Mouse (Mus musculus): ENCODE measurements around the gene Efcab14. TPM values are rescaled to one million over a fixed set of nuclear protein-coding genes. Genes with fewer than 3 reads are reported as not detected.

The Efcab14 gene
- total RNA-seq, 2 experiments from 2014 or later, result 53.6 to 56.3 TPM

DNA sequence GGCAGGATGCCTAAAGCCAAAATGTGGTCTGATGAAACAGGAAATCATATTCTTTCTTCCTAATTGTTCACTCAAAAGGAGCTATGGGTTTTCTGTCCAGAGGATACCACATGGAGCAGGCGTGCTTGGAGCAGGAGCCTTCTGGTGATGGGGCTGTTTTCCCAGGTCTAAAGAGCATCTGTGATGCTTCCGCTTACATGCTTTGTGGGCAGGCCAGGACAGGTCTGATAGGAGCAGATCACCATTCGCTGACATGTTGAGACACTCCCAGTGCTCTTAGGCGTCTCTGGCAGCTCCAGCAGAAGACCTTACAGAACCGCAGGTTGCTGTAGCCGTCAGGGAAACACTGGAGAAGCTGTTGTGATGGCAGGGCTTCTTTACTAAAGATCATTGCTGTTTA is 37.5 kb downstream of the Efcab14 start:
- DNase-seq (ENCODE audit: low spot score in 2 of 2), result no peak

DNA sequence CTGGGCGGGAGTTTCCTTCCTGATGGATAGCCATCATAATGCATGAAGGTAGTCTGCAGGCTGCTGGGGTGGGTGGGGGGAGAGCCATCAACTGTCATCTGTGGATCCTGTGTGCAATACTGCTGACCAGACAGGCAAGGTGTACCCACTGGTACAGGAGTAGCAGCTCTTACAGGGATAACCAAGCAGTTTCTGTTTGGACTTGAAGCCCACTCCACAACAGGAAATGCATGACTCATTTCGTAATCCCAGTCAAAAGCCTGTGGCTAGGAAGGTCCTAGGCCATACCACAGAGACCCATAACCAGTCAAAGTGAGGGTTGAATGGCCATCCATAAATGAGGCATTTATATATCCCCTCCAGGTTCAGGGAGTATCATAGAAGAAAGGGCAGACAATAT is 40.1 kb downstream of the Efcab14 start:
- DNase-seq (ENCODE audit: low spot score in 2 of 2), result no peak

DNA sequence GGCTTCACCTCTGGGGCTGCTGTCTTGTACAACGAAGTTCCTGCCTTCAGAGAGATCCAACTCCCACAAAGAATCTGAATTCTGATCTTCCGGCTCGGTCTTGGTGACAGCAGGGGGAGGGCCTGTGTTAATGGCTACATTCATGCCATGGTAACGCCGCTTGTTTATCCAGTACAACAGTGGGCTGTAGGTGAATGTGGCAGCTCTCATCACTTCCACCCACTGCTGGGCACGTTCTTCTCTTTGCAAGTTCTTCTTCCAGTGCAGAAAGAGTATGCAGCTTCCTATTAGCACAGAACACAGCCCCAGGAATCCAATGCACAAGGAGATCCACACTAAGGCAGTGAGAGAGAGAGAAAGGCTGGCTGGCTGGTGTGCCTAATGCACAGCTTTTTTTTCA is 42.7 kb downstream of the Efcab14 start:
- DNase-seq (ENCODE audit: low spot score in 2 of 2), result peak in 1 of 2 experiments; percentile 20

DNA sequence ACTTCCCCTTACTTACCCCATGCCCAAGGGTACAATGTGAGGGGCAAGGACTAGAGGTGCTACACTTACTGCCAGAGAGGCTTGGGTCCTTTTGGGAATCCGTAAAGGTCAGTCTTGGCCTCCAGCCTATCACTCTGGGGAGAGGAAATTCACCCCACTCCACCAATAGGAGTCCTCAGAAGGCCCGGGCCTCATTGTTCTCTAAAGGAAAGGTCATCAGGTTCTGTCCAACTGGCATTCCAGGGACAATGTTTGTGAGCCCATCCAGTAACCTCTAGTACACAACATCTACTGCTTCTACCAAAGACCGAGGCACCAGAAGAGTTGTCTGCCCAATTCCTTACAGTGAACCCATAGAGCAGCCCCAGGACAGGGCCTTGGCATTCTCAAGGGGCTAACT is 43.4 kb downstream of the Efcab14 start, which contains the start of gene Tex38:
Gene Tex38, minus strand, starts transcription at position 101 of the 400 bp plus-strand sequence.
- DNase-seq (ENCODE audit: low spot score in 2 of 2), result no peak

- DNase-seq (ENCODE audit: low spot score in 2 of 2), result no peak
Measured at GRCm38 (mm10) chr4:115782026-115782805, 44.7 kb downstream of the Efcab14 start.

GRCm38 (mm10) chr4:115784769-115785510 is 47.4 kb downstream of the Efcab14 start, which contains the start of gene Atpaf1:
Atpaf1 (plus strand) TSS chr4:115784812.
- DNase-seq (ENCODE audit: low spot score in 2 of 2), result peak; percentile 80 to 83

- DNase-seq (ENCODE audit: low spot score in 2 of 2), result no peak
Measured at GRCm38 (mm10) chr4:115785511-115786034, 48.0 kb downstream of the Efcab14 start.

GRCm38 (mm10) chr4:115790864-115791263 is 53.3 kb downstream of the Efcab14 start:
- DNase-seq (ENCODE audit: low spot score in 2 of 2), result peak in 1 of 2 experiments; percentile 19

DNA sequence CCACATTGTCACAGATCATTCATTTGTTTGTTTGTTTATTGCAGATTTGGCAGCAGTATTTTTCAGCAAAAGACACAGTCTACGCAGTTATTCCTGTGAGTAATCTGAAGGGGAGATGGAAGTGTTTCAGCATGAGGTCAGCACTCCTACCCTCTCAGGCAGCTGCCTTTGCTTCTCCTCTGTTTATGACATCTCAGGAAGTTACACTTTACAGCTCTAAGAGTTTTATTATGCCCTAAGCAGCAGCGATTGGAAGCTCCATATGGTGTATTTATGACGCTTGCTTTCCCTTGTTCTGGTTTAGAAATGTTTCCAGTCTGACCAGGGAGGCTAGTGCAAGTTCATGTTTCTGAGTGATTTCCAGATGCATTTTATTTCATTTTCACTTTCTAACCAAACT is 57.8 kb downstream of the Efcab14 start:
- DNase-seq (ENCODE audit: low spot score in 2 of 2), result no peak

DNA sequence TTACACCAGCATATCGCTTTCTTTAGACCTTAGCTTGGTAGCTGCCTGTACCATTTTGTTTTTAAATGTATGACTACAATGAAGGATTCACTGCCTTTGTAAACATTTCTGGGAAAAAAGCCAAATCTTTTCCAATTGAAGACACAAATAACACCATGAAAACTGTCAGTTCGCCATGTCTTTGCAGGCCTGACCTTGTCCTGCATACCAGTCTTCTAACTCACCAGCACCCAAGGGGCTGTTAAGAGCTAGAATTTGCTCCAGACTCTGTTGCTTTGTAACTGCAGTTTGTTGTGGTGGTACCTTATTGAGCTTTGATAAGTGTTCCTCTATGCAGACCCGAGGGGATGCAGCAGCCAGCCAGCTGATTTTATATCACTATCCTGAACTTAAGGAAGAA is 62.4 kb downstream of the Efcab14 start:
- no peak for DNase-seq (ENCODE audit: low spot score in 2 of 2)

- DNase-seq (ENCODE audit: low spot score in 2 of 2), result no peak
Measured at GRCm38 (mm10) chr4:115812326-115812725, 74.8 kb downstream of the Efcab14 start.

DNA sequence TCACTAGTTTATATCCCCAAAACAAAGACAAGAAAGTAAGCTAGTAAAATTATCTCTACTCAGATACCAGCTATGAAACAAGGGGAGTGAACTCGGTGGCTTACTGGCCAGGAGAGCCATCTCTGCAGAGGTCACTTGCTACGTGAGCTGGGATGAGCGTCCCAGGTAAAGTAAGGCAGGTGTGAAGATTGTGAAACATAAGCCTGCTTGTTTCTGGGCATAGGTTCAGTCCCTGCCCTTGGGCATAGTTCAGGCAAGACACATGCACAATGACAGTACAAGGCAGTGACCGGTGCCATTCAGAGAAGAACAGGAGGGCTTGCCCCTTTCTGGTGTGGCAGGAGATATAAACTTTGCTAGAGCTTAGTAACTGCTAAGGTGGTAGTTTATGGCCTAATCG is 78.1 kb downstream of the Efcab14 start:
- no peak for DNase-seq (ENCODE audit: low spot score in 2 of 2)

DNA sequence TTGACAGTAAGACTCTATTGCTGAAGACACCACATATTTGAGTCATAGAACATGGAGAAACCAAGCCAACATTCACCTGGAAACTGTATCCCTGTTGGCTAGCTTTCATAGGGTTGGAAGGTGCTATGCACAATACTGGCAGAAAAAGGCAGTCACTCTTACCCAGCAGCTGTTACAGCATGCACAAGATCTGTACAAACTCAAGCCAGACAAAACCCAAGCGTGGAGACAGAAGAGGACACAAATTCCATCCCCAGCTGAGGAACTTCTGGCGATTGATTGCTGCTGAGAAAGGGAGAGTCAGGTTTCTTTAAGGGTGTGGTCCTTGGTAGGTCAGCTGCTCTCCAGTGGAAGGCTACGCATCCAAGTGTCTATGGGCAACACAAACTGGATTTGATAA is 82.7 kb downstream of the Efcab14 start:
- DNase-seq (ENCODE audit: low spot score in 2 of 2), result no peak

DNA sequence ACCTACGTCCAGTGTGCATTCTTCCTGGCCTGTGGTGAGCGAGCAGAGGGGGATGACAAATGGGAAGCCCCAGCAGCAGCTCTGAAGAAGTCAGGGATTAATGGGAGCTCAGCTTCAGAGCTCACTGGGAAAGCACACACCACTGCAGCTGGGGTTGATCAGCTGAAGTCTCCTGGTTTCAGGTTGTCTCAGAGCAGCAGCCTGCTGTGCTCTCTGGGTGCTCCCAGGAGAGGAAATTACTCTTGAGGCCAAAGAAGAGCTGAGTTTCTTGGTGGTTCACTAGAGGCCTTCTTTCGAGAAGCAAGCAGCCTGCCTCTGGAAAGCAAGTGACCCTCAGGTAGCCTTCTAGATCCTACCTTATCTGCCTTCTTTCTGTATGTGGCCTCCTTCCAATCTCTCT is 83.4 kb downstream of the Efcab14 start:
- DNase-seq (ENCODE audit: low spot score in 2 of 2), result no peak

GRCm38 (mm10) chr4:115821431-115821830 is 83.9 kb downstream of the Efcab14 start:
- no peak for DNase-seq (ENCODE audit: low spot score in 2 of 2)

DNA sequence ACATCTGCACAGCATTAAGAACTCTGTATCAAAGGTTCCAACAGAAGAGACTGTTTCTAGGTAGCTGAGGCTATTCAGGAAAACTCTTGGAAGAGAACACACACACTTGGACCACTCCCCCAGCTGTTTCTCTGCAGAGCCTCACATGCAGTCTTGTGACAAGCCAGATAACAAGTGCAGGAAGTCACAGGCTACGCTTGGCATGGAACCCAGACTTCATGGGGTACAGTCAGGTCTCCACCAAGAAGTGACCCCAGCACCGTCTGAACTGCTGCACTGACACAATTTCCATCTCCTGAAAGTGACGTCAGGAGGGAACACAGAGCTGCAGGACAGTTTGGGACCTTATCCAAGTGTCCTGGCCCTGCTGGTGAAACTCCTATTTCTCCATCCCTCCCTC is 84.4 kb downstream of the Efcab14 start:
- DNase-seq (ENCODE audit: low spot score in 2 of 2), result no peak

- no peak for DNase-seq (ENCODE audit: low spot score in 2 of 2)
Measured at GRCm38 (mm10) chr4:115824178-115824577, 86.6 kb downstream of the Efcab14 start.

DNA sequence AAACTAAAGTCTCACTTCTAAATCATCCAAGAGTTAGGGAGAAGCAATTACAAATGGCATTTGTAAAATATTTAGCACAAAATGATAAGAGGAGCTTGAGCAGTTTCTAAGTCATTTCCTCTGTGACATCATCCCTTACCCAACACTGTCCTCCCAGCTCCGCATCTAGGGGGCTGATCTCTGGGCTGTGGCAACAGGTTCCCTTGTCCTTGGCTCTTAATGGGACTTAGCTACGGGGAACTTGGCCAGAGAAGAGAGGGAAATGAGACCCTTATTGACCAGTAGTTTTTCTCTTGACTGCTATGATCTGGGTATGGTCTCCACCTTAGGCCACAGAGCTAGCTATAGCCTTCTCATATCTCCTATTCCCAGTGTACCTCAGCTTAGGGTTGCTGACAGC is 87.7 kb downstream of the Efcab14 start:
- DNase-seq (ENCODE audit: low spot score in 2 of 2), result no peak

All from layer of hippocampus, adult 18-20 months (tissue).